Mouse (Mus musculus): Measurements from ENCODE around the gene Scamp2.

Gene Scamp2

DNA sequence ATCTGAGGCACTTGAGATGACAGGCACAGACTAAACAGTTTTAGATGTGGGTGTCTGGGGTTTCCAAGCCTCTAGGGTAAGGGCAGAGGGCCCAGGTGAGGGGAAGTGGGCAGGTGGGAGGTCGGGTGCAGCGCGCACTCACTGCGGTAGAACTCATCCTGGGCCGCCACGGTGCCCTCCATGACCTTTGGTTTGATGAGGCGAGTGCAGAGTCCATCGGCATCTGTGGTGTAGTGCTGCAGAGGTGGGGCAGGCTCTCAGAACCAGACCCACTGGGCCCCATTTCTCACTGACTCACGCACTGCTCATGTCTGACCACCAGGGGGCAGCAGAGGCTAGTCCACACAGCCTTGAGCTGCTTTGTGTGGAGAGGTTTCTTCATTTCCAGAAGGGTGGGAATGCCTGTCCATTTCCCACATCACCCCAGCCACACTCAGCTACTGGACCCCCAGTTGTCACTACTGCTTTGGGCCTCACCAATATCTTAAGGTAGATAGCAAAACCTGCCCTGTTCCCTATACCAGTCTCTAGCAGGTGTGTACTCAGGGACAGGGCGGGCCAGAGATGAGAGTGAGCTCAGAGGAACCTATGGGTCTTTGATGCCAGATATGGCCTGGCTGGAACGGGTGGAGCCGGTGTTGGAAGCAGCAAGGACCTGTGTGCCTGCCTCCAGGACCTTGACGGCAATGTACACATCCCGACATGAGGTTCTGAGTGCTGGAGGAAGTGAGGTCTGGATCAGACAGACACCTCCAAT is 68.6 kb downstream of the Scamp2 start:
- peak; percentile 52 for DNase-seq

DNA sequence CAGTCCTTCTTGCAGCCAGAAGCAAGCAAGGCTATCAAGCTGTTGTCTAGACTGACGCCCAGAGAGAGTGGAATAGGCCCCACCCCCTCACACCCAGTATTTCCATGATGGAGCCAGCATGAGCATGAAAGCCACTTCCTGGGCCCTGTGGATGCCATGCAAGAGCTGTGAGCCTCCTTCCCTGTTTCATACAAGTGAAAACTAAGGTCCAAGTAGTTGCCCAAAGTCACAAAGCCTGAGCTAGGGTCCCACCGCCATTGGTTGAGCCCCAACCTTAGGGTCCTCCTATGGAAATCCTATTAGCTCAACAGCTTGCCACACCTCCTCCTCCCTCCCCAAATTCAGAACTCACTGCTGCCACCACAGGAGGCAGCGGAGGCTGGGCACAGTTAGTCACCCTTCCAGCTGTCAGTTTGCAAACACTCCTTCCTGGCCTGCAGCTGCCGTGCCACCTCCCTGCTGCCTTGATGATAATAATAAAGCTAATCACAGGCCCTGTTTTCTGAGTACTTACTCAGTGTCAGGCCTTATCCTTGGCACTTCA is 72.8 kb downstream of the Scamp2 start:
- peak; percentile 63 for DNase-seq

DNA sequence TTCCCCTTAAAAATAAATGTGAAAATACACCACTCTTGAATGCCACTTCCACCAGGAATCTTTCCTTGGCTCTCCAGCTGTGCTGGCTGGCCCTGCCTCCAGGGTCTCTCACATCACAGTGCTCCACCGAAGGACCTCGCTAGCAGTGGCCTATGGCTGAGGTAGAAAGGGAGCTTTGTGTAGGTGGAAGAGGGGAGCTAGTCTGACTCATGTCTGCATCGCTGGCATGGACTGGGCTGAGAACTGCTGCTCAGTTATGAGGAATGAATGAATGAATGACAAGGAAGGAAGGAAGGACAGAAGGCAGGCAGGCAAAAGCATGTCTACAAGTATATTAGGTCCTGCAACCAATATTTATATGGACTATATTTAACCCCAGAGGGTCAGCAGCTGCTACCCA is 76.5 kb downstream of the Scamp2 start:
- no peak for DNase-seq

DNA sequence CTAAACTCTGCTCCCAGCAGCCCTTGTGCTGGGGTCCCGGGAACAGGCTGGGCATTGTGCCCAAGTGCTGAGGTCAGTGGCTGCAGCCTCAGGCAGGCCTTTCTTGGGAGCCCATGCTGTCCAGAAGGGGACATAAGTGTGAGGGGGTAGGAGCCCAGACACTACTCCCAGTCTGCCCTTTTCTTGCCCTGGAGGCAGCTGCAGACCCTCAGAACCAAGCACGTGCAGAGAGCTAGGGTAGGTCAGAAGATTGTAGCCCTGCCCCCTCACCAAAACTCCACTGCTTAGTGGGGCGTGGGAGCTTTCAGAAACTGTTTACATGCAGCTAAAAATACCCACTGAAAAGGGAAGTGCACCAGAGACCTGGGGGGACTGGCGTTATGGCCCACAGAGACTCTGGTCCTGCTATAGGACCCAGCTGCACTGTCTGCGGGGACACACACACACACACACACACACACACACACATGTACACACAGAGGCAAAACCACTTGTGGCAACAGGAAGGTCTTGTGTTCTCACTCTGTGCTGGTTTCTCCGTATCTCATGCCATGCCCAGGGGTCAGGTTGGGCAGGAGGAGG is 77.1 kb downstream of the Scamp2 start:
- peak; percentile 76 for DNase-seq

Data from layer of hippocampus, adult 9-11 months (tissue).